Mouse (Mus musculus): Measurements from ENCODE around the gene Ccdc177. TPM values are rescaled to one million over a fixed set of nuclear protein-coding genes. Genes with fewer than 3 reads are reported as not detected.

The Ccdc177 gene
- polyA plus RNA-seq (2012; ENCODE audit: insufficient read depth, insufficient read length, missing spikeins), result not detected in 2 replicates

- TF ChIP-seq POLR2A (IDR thresholded peaks at IDR 0.05; ENCODE audit: borderline replicate concordance, low read depth, low read length) (no peak), CTCF (IDR thresholded peaks at IDR 0.05; ENCODE audit: low read depth, low read length) (peak; percentile 98)
- Histone ChIP-seq H3K27ac (ENCODE audit: insufficient read depth, low read depth, low read length) (no peak within 1 kb of the TSS), H3K4me1 (ENCODE audit: control insufficient read depth, insufficient read depth, low read length) (no peaks in the 10 kb centered on the region), H3K4me3 (ENCODE audit: insufficient read depth, low read length) (no peak within 1 kb of the TSS)
These were observed at the start of gene Ccdc177 for GRCm38 (mm10) chr12:80760396-80760801. Gene Ccdc177 (minus strand): TSS chr12:80760687.

GRCm38 (mm10) chr12:80810005-80810404 is 49.5 kb upstream of the Ccdc177 start:
- no peak for TF ChIP-seq POLR2A (IDR thresholded peaks at IDR 0.05; ENCODE audit: borderline replicate concordance, low read depth, low read length)
- TF ChIP-seq CTCF (IDR thresholded peaks at IDR 0.05; ENCODE audit: low read depth, low read length), result no peak
- Histone ChIP-seq H3K4me1 (ENCODE audit: control insufficient read depth, insufficient read depth, low read length) (peaks cover 68% of the 10 kb centered on the region), H3K4me3 (ENCODE audit: insufficient read depth, low read length) (no peak overlapping the region), H3K27ac (ENCODE audit: insufficient read depth, low read depth, low read length) (peak overlapping the region; percentile 93)

- no peak for TF ChIP-seq CTCF (IDR thresholded peaks at IDR 0.05; ENCODE audit: low read depth, low read length)
- no peak for TF ChIP-seq POLR2A (IDR thresholded peaks at IDR 0.05; ENCODE audit: borderline replicate concordance, low read depth, low read length)
- peak overlapping the region; percentile 41 for H3K27ac ChIP-seq (ENCODE audit: insufficient read depth, low read depth, low read length)
- no peak overlapping the region for H3K4me3 ChIP-seq (ENCODE audit: insufficient read depth, low read length)
- peaks cover 71% of the 10 kb centered on the region for H3K4me1 ChIP-seq (ENCODE audit: control insufficient read depth, insufficient read depth, low read length)
These were observed 47.1 kb upstream of the Ccdc177 start for GRCm38 (mm10) chr12:80807451-80808085.

GRCm38 (mm10) chr12:80804861-80805428 is 44.5 kb upstream of the Ccdc177 start:
- Histone ChIP-seq H3K4me3 (ENCODE audit: insufficient read depth, low read length) (no peak overlapping the region), H3K27ac (ENCODE audit: insufficient read depth, low read depth, low read length) (no peak overlapping the region), H3K4me1 (ENCODE audit: control insufficient read depth, insufficient read depth, low read length) (peaks cover 60% of the 10 kb centered on the region)
- TF ChIP-seq POLR2A (IDR thresholded peaks at IDR 0.05; ENCODE audit: borderline replicate concordance, low read depth, low read length), result no peak
- TF ChIP-seq CTCF (IDR thresholded peaks at IDR 0.05; ENCODE audit: low read depth, low read length), result no peak

- H3K27ac ChIP-seq (ENCODE audit: insufficient read depth, low read depth, low read length), result no peak overlapping the region
- TF ChIP-seq CTCF (IDR thresholded peaks at IDR 0.05; ENCODE audit: low read depth, low read length), result no peak
- TF ChIP-seq POLR2A (IDR thresholded peaks at IDR 0.05; ENCODE audit: borderline replicate concordance, low read depth, low read length), result no peak
- H3K4me1 ChIP-seq (ENCODE audit: control insufficient read depth, insufficient read depth, low read length), result peaks cover 56% of the 10 kb centered on the region
- no peak overlapping the region for H3K4me3 ChIP-seq (ENCODE audit: insufficient read depth, low read length)
These were observed 43.4 kb upstream of the Ccdc177 start for GRCm38 (mm10) chr12:80803924-80804323.

GRCm38 (mm10) chr12:80801443-80801842 is 41.0 kb upstream of the Ccdc177 start:
- H3K4me1 ChIP-seq (ENCODE audit: control insufficient read depth, insufficient read depth, low read length), result peaks cover 44% of the 10 kb centered on the region
- H3K4me3 ChIP-seq (ENCODE audit: insufficient read depth, low read length), result no peak overlapping the region
- TF ChIP-seq CTCF (IDR thresholded peaks at IDR 0.05; ENCODE audit: low read depth, low read length) (no peak), POLR2A (IDR thresholded peaks at IDR 0.05; ENCODE audit: borderline replicate concordance, low read depth, low read length) (no peak)
- no peak overlapping the region for H3K27ac ChIP-seq (ENCODE audit: insufficient read depth, low read depth, low read length)

GRCm38 (mm10) chr12:80800156-80800555 is 39.7 kb upstream of the Ccdc177 start:
- no peak for TF ChIP-seq POLR2A (IDR thresholded peaks at IDR 0.05; ENCODE audit: borderline replicate concordance, low read depth, low read length)
- TF ChIP-seq CTCF (IDR thresholded peaks at IDR 0.05; ENCODE audit: low read depth, low read length), result no peak
- H3K4me1 ChIP-seq (ENCODE audit: control insufficient read depth, insufficient read depth, low read length), result peaks cover 47% of the 10 kb centered on the region
- no peak overlapping the region for H3K4me3 ChIP-seq (ENCODE audit: insufficient read depth, low read length)
- H3K27ac ChIP-seq (ENCODE audit: insufficient read depth, low read depth, low read length), result no peak overlapping the region

- Histone ChIP-seq H3K4me3 (ENCODE audit: insufficient read depth, low read length) (no peak overlapping the region), H3K27ac (ENCODE audit: insufficient read depth, low read depth, low read length) (no peak overlapping the region), H3K4me1 (ENCODE audit: control insufficient read depth, insufficient read depth, low read length) (peaks cover 53% of the 10 kb centered on the region)
- TF ChIP-seq POLR2A (IDR thresholded peaks at IDR 0.05; ENCODE audit: borderline replicate concordance, low read depth, low read length), result no peak
- no peak for TF ChIP-seq CTCF (IDR thresholded peaks at IDR 0.05; ENCODE audit: low read depth, low read length)
These were observed 37.8 kb upstream of the Ccdc177 start for GRCm38 (mm10) chr12:80798271-80798670.

- H3K27ac ChIP-seq (ENCODE audit: insufficient read depth, low read depth, low read length), result no peak overlapping the region
- no peak overlapping the region for H3K4me3 ChIP-seq (ENCODE audit: insufficient read depth, low read length)
- TF ChIP-seq POLR2A (IDR thresholded peaks at IDR 0.05; ENCODE audit: borderline replicate concordance, low read depth, low read length) (no peak), CTCF (IDR thresholded peaks at IDR 0.05; ENCODE audit: low read depth, low read length) (no peak)
- H3K4me1 ChIP-seq (ENCODE audit: control insufficient read depth, insufficient read depth, low read length), result peaks cover 41% of the 10 kb centered on the region
These were observed 34.7 kb upstream of the Ccdc177 start for GRCm38 (mm10) chr12:80794935-80795785.
